Mouse (Mus musculus) neural tube, embryonic 13.5 days (tissue): ENCODE data around the gene Ascc1. TPM values are rescaled to one million over a fixed set of nuclear protein-coding genes. Genes with fewer than 3 reads are reported as not detected.
A peak's percentile ranks its signal among the peaks of the same experiment; 100 is the strongest.

Experiments used
- ATAC-seq: fragments of 200-750 bp; cut with Nextera tagmentation; 2 replicates; pipeline ENCODE4 v1.8.0; 2017; ENCODE audit warnings: low read depth, mild to moderate bottlenecking, moderate TSS enrichment, moderate library complexity
- H3K27ac ChIP-seq: fragments of 300-500 bp; sonication (generic); replicated peaks from 2 replicates; pipeline ENCODE4 v1.5.1; 2015; ENCODE audit warnings: moderate library complexity, mild to moderate bottlenecking, inconsistent platforms
- H3K27me3 ChIP-seq: fragments of 300-500 bp; sonication (generic); 2 replicates; pipeline ENCODE4 v1.6.1; 2015; ENCODE audit warnings: mild to moderate bottlenecking, inconsistent platforms
- H3K36me3 ChIP-seq: fragments of 300-500 bp; sonication (generic); 2 replicates; pipeline ENCODE4 v1.6.1; 2015; ENCODE audit warnings: mild to moderate bottlenecking, inconsistent platforms
- H3K4me1 ChIP-seq: fragments of 300-500 bp; sonication (generic); replicated peaks from 2 replicates; pipeline ENCODE4 v1.6.1; 2015; ENCODE audit warnings: inconsistent platforms
- H3K4me2 ChIP-seq: fragments of 300-500 bp; sonication (generic); 2 replicates; pipeline ENCODE4 v1.6.1; 2015; ENCODE audit warnings: inconsistent platforms, mild to moderate bottlenecking, moderate library complexity
- H3K4me3 ChIP-seq: fragments of 300-500 bp; sonication (generic); 2 replicates; pipeline ENCODE4 v1.5.1; 2015; ENCODE audit warnings: mild to moderate bottlenecking, inconsistent platforms
- H3K9ac ChIP-seq: fragments of 300-500 bp; sonication (generic); 2 replicates; pipeline ENCODE4 v1.6.1; 2015; ENCODE audit warnings: moderate library complexity, mild to moderate bottlenecking, inconsistent platforms
- H3K9me3 ChIP-seq: fragments of 300-500 bp; sonication (generic); 2 replicates; pipeline ENCODE4 v1.6.1; 2016; ENCODE audit warnings: inconsistent platforms
- WGBS: fragments of 180-500 bp; shearing (Covaris S2); methylation state at CpG from one replicate; pipeline ENCODE4 v1.1.7; 2015; 5-methylcytosine and 5-hydroxymethylcytosine counted together
- polyA plus RNA-seq: library from polyadenylated mRNA; unstranded; fragments of >200 nt; fragmentation: Nextera tagmentation; extraction: Ambion mirVana; gene quantifications from 2 replicates; pipeline ENCODE4 v1.2.1, GENCODE M21; 2015

Ascc1 gene
- polyA plus RNA-seq, 1 experiment from 2014 or later = 44.5 TPM

DNA sequence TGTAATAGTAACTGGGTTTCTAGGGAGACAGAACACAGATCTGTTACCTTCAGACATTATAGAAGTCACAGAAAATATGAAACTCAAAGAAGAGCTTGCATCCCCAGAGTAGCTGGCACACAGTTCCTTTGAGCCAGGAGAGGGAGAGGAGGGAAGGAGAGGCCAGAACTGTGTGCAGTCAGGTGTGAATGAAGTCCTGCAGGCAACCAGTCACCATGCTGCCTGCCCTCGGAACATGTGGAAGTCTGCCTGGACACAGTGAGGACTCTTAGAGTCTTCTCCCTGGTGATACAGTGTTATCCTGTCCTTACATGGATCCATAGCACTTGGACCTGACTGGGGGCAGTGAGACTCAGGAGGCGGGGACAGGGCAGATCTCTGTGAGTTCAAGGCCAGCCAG lies 89.7 kb downstream of the Ascc1 start:
- no peak overlapping the region for H3K4me3 ChIP-seq
- WGBS = 76% methylated on average over 2 of the region's 2 CpGs

DNA sequence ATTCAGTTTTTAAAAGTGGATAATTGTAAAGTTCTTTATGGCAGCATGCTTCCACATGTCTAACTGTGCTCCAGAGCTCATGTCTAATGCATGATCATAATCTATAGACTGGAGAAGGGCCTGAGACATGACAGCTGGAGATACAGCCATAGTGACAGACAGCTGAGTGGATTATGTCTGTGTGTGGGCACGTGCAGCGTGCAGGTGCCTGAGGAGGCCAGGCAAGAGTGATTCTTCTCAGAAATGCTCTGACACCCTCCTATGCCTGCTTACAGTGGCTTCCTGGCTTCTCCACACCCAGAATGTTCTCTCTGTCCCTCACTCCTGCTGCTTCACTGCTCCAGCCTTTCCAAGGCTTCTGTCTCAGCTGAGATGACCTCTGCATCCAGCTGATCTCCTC lies 91.1 kb downstream of the Ascc1 start:
- WGBS = 95% methylated on average over 2 of the region's 2 CpGs
- H3K9ac ChIP-seq = no peak overlapping the region
- no peaks in the 10 kb centered on the region for H3K27me3 ChIP-seq

More for the DNA sequence above, 89.7 kb downstream of the Ascc1 start:
- peaks cover 7% of the 10 kb centered on the region; the same call in 1 of the 2 replicates for H3K4me1 ChIP-seq
- H3K4me2 ChIP-seq = no peak overlapping the region
- H3K27ac ChIP-seq = no peak overlapping the region
- H3K9me3 ChIP-seq = no peaks in the 10 kb centered on the region
- no peak for ATAC-seq
- no peak overlapping the region for H3K9ac ChIP-seq
- no peaks in the 10 kb centered on the region for H3K36me3 ChIP-seq
- no peaks in the 10 kb centered on the region for H3K27me3 ChIP-seq

DNA sequence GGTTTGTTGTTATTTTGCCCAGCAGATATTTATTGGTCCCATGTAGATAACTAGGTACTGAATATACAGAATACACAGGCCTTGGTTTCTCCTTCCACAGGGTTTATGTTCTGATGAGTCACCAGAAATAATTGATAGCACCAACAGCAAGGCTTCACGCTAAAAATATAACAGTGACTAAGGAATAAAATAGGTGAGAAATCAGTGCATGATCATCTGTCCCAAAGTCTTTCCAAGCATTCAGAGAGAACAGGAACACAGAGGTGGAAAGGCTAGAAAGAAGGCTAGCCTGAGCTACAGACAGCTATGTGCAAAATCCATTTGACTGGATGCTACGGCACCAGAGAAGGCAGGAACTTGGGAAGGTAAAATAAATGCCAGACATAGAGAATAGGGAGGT lies 93.0 kb downstream of the Ascc1 start:
- WGBS = 88% methylated on average over 2 of the region's 2 CpGs
- Histone ChIP-seq H3K36me3 (0 out of 2 replicates have a peak, but pooled peaks cover 16% of the 10 kb centered on the region), H3K9me3 (no peaks in the 10 kb centered on the region), H3K27me3 (no peaks in the 10 kb centered on the region), H3K27ac (no peak overlapping the region), H3K4me3 (no peak overlapping the region), H3K9ac (no peak overlapping the region), H3K4me1 (no peaks in the 10 kb centered on the region), H3K4me2 (no peak overlapping the region)
- ATAC-seq = no peak

More for the DNA sequence above, 91.1 kb downstream of the Ascc1 start:
- H3K4me2 ChIP-seq = no peak overlapping the region
- H3K27ac ChIP-seq = no peak overlapping the region
- H3K4me1 ChIP-seq = 0 out of 2 replicates have a peak, but pooled peaks cover 2% of the 10 kb centered on the region
- no peaks in the 10 kb centered on the region for H3K9me3 ChIP-seq
- H3K4me3 ChIP-seq = no peak overlapping the region
- H3K36me3 ChIP-seq = 0 out of 2 replicates have a peak, but pooled peaks cover 7% of the 10 kb centered on the region
- ATAC-seq = no peak

DNA sequence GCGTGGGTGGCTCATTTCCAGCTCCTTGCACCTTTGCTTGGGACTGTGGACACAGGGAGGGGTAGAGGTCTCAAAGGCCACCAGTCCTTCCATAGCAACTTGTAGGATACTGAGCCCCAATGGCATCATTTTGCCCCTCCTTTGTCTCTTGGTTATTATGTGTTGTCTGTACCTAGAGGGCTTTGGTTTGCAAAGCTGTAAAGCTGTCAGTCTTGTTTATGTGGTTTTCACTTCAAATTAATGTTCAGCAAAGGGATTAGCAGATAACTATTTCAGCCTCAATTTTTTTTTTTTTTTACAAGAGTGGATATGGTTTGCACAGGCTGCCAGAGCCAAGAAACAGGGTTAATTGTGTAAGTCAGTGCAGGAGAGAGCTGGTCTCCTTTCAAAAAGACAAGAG lies 93.7 kb downstream of the Ascc1 start:
- no peak overlapping the region for H3K9ac ChIP-seq
- H3K27me3 ChIP-seq = no peaks in the 10 kb centered on the region
- 48% methylated on average over 1 of the region's 1 CpGs for WGBS
- H3K4me1 ChIP-seq = no peaks in the 10 kb centered on the region
- no peak for ATAC-seq
- 0 out of 2 replicates have a peak, but pooled peaks cover 16% of the 10 kb centered on the region for H3K36me3 ChIP-seq
- H3K27ac ChIP-seq = no peak overlapping the region
- H3K4me2 ChIP-seq = no peak overlapping the region
- H3K9me3 ChIP-seq = no peaks in the 10 kb centered on the region
- no peak overlapping the region for H3K4me3 ChIP-seq

DNA sequence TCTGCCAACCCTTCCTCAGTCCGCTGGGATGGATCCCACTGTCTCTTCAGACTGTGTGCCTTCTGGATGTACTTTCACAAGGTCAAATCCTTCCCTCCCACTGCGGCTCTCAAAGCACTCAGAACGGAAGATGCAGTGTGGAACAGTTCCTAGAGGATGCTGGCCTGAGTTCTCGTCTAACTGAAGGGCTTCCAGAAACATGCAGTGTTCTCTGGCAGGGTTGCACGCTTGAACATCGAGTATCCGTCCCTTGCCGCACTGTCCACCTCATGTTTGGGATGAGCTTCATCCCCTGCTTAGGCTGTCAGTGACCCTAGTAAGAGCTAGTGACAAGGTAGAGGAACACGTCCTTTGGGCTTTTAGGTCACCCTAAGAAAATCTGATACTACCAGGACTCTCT lies 94.5 kb downstream of the Ascc1 start:
- no peaks in the 10 kb centered on the region for H3K27me3 ChIP-seq
- H3K9ac ChIP-seq = no peak overlapping the region
- H3K27ac ChIP-seq = no peak overlapping the region
- H3K9me3 ChIP-seq = no peaks in the 10 kb centered on the region
- H3K36me3 ChIP-seq = 0 out of 2 replicates have a peak, but pooled peaks cover 16% of the 10 kb centered on the region
- WGBS = 94% methylated on average over 9 of the region's 9 CpGs
- no peak for ATAC-seq
- no peak overlapping the region for H3K4me2 ChIP-seq
- H3K4me3 ChIP-seq = no peak overlapping the region
- no peaks in the 10 kb centered on the region for H3K4me1 ChIP-seq

DNA sequence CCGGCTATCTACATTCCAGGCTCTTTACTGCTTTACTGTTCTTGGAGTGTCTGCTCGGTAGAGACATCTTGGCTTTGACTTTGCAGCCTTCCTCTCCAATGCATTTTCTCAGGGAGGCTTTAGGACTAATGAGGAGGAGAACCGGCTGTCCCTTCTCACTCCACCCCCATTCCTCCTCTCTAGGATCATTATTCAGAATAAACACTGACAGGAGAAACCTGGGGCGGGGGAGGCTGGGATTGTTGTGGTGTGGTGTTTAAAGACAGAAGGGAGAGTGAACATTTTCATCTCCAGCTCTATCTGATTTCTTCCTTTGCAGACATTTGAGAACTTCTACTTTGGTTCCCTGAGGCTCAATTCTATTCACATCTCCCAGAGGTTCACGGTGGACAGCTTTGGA lies 95.2 kb downstream of the Ascc1 start:
- no peak for ATAC-seq
- no peaks in the 10 kb centered on the region for H3K4me1 ChIP-seq
- H3K9me3 ChIP-seq = no peaks in the 10 kb centered on the region
- 0 out of 2 replicates have a peak, but pooled peaks cover 16% of the 10 kb centered on the region for H3K36me3 ChIP-seq
- WGBS = 82% methylated on average over 5 of the region's 5 CpGs
- H3K9ac ChIP-seq = no peak overlapping the region
- no peaks in the 10 kb centered on the region for H3K27me3 ChIP-seq
- no peak overlapping the region for H3K27ac ChIP-seq
- H3K4me3 ChIP-seq = no peak overlapping the region
- H3K4me2 ChIP-seq = no peak overlapping the region

DNA sequence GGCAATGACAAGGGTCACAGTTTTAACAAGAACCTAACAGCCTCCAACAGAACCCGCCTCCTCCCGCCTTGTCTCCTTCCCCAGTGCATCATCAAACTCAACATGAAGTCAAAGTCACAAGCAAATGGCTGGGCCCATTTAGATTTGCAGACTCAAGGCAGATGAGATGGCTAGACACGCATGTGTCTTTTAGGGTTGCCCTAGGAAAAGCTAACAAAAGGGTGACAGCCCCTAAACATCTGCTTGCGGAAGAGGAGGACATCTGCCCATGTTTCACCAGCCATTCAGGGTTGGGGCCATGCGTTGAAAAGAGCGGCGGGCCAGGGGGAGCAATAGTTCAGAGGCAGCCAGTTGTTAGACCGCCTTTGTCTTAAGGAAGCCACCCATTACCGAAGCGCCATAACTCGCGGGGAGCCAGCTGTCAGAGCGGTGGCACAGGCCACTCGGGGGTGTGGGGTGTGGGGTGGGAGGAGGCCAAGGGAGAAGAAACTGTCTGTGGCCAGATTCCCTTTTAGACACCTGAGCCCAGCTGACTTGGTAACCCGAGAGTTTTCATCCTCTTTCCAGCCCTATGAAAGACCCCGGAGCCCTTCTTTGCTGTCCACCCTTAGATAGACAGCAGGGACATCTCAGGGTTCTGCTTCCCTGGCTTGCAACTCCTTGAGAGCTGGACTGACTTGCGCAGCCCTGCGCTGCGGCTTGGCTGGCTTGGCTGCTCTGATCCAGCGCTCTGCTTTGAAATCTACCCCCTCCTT lies 103.0 kb downstream of the Ascc1 start:
- no peaks in the 10 kb centered on the region for H3K36me3 ChIP-seq
- H3K27ac ChIP-seq = peak overlapping the region; percentile 97
- WGBS = 2% methylated on average over 20 of the region's 20 CpGs
- peak overlapping the region; percentile 84 for H3K4me3 ChIP-seq
- H3K4me2 ChIP-seq = peak overlapping the region; percentile 77
- no peaks in the 10 kb centered on the region for H3K9me3 ChIP-seq
- peak; percentile 59 for ATAC-seq
- H3K27me3 ChIP-seq = no peaks in the 10 kb centered on the region
- peaks cover 54% of the 10 kb centered on the region for H3K4me1 ChIP-seq
- peak overlapping the region; percentile 96 for H3K9ac ChIP-seq

DNA sequence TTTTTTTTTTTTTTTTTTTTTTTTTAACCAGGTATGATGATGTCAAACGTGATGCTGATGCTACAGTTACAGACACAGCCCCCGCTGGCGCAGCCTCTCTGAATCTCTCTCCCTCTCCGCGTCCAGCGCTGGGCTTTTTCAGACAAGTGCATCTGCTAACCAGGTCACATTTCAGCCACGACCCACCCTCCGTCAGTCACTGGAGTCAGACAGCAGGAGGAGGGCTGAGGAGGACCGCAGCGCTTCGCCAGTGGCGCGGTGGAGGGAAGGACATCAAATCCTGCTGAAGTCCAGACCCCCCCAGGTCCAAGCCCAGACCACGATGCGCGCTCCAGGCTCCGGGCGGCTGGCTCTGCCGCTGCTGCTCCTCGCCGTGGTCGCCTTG lies 103.5 kb downstream of the Ascc1 start, which contains the start of gene Spock2:
Gene Spock2, plus strand, starts transcription at position 74 of the 385 bp plus-strand sequence.
- H3K4me3 ChIP-seq = peak within 1 kb of the TSS; percentile 84
- H3K4me2 ChIP-seq = peak within 1 kb of the TSS; percentile 77
- no peaks in the 10 kb centered on the region for H3K27me3 ChIP-seq
- under 1% methylated on average over 22 of the region's 22 CpGs for WGBS
- H3K36me3 ChIP-seq = no peaks in the 10 kb centered on the region
- peaks cover 60% of the 10 kb centered on the region for H3K4me1 ChIP-seq
- peak within 1 kb of the TSS; percentile 96 for H3K9ac ChIP-seq
- ATAC-seq = peak; percentile 77
- H3K9me3 ChIP-seq = no peaks in the 10 kb centered on the region
- H3K27ac ChIP-seq = peak within 1 kb of the TSS; percentile 97

DNA sequence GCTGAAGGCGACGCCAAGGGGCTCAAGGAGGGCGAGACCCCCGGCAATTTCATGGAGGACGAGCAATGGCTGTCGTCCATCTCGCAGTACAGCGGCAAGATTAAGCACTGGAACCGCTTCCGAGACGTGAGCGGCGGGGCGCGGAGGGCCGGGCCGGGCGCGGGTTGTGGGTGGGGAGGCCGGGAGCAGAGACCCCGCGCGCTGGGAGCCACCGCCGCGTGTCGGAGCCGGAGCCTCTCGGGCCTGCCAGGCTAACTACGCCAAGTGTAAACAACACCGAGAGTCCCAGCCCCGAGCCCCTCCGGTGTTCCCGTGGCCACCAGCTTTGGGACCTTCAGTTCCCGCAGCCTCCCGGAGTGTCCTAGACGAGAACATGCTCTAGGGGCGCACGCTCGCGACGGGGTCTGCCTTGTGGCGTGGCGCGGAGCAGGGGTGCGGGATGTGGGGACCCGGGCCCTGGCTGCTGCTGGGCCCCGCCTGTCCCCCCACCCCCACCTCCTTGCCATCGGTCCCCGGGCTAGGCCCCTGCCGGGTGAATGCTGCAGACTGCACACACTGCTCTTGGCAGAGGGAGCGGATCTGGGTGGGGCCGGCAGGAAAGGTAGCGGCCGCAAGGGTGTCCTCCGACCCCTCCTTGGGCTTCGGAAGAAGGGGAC lies 104.1 kb downstream of the Ascc1 start:
- WGBS = 1% methylated on average over 56 of the region's 57 CpGs
- Histone ChIP-seq H3K36me3 (no peaks in the 10 kb centered on the region), H3K9ac (peak overlapping the region; percentile 96), H3K4me3 (peak overlapping the region; percentile 84), H3K9me3 (no peaks in the 10 kb centered on the region), H3K27ac (peak overlapping the region; percentile 97), H3K4me1 (peaks cover 65% of the 10 kb centered on the region), H3K27me3 (no peaks in the 10 kb centered on the region), H3K4me2 (peak overlapping the region; percentile 77)
- ATAC-seq = peak; percentile 75

DNA sequence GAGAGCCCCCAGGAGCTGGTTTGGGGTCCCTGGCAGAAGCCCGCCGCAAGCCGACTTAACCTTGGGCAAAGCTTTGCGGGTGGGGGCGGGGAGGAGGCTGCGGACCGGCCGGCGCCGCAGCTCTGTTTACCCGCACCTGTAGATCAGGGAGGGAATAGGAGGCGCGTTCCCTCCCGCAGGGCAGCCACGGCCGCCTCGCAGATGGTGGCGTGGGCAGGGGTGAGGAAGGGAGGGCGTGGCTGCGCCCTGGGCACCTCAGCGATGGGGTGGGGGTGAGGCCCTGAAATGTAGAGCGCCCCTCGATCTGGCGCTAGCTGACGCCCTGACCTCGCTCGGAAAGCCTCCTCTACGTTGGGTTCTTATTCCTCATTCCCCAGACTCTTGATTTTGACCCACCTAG lies 104.8 kb downstream of the Ascc1 start:
- H3K9me3 ChIP-seq = no peaks in the 10 kb centered on the region
- H3K27ac ChIP-seq = peak overlapping the region; percentile 97
- no peaks in the 10 kb centered on the region for H3K36me3 ChIP-seq
- peak overlapping the region; percentile 96 for H3K9ac ChIP-seq
- H3K4me1 ChIP-seq = peaks cover 66% of the 10 kb centered on the region
- H3K27me3 ChIP-seq = no peaks in the 10 kb centered on the region
- no peak for ATAC-seq
- H3K4me3 ChIP-seq = peak overlapping the region; percentile 84
- WGBS = under 1% methylated on average over 28 of the region's 28 CpGs
- H3K4me2 ChIP-seq = peak overlapping the region; percentile 77

DNA sequence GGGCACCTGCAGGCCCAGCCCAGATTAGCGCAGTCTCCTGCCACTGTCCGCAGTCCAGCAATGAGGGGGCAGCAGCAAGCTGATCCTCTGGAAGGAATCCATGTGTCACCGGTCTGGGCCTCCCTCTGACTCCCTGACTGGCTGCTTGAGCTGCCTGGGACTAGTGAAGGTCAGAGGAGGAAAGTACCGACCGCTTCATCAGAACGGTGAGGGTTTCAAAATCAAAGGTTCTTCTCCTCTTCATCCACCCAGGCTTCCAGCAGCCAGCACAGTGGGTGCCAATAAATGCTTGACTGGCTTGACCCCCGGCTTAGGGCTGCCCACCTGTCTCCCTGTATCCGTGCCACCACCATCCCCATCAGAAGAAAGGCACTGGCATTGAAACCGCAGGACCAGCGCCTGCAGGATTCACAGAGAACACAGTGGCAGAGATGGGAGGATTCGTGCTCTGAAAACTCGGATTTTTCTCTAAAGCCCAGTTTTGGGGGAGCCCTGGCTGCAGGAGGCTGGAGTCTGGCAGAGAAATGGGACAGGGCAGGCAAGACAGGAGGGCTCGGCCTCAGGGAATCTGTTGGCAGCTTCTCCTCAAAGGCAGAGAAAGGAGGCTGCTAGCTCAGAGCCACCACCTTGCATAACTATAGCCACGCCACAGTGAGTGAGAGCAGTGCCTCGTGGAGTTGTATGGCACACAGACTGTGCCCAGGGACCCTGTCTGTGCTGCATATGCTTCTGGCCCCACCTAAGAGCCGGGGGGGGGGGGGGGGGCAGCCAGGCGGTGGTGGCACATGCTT lies 105.9 kb downstream of the Ascc1 start:
- no peaks in the 10 kb centered on the region for H3K36me3 ChIP-seq
- H3K4me1 ChIP-seq = peaks cover 73% of the 10 kb centered on the region
- WGBS = 45% methylated on average over 17 of the region's 17 CpGs
- H3K9ac ChIP-seq = peak overlapping the region; percentile 96
- H3K9me3 ChIP-seq = no peaks in the 10 kb centered on the region
- H3K27ac ChIP-seq = peak overlapping the region; percentile 97
- ATAC-seq = no peak
- H3K27me3 ChIP-seq = no peaks in the 10 kb centered on the region
- peak overlapping the region; percentile 84 for H3K4me3 ChIP-seq
- peak overlapping the region; percentile 77 for H3K4me2 ChIP-seq

DNA sequence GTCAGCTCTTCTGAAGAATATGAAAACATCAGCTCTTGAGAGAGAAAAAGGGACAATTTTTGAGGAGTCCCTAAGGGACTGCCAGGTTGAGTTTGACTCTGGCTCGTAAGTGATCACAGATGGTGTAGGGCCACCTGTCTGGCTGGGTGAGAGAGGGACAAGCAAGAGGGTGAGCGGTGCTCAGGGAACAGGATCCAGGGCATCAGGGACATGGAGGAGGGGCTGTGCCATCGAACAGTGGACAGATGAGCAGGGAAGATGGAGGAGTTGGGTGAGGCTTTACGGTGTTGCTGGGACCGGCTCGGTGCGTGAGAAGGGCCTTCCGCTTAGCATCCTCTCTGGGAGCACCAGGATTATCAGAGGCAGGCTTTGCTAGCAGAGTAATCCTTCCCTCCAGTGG lies 106.7 kb downstream of the Ascc1 start:
- no peak for ATAC-seq
- peak overlapping the region; percentile 77 for H3K4me2 ChIP-seq
- H3K27me3 ChIP-seq = no peaks in the 10 kb centered on the region
- peak overlapping the region; percentile 81 for H3K27ac ChIP-seq
- WGBS = 64% methylated on average over 8 of the region's 8 CpGs
- peak overlapping the region; percentile 96 for H3K9ac ChIP-seq
- no peaks in the 10 kb centered on the region for H3K9me3 ChIP-seq
- H3K4me1 ChIP-seq = peaks cover 79% of the 10 kb centered on the region
- no peaks in the 10 kb centered on the region for H3K36me3 ChIP-seq
- peak overlapping the region; percentile 13 for H3K4me3 ChIP-seq
